Mouse (Mus musculus) splenic B cell, adult 2 months (primary cell): ENCODE data around the gene Galnt14.
A peak's percentile ranks its signal among the peaks of the same experiment; 100 is the strongest.

Experiments
- DNase-seq: peaks from one replicate; pipeline ENCODE4 v3.0.0-alpha.2; 2011; ENCODE audit warnings: low read depth, low spot score
- H3K27me3 ChIP-seq: 2 replicates; pipeline ENCODE4 v1.6.1; 2012; ENCODE audit warnings: mild to moderate bottlenecking, low read length, moderate library complexity, mixed read lengths; ENCODE audit not compliant: control insufficient read depth, poor library complexity, insufficient read depth, severe bottlenecking
- H3K36me3 ChIP-seq: 2 replicates; pipeline ENCODE4 v1.6.1; 2012; ENCODE audit warnings: mild to moderate bottlenecking, low read length, moderate library complexity, mixed read lengths; ENCODE audit not compliant: control insufficient read depth, poor library complexity, insufficient read depth, severe bottlenecking

Gene Galnt14

GRCm38 (mm10) chr17:73518359-73518758 lies 191.9 kb downstream of the Galnt14 start:
- no peaks in the 10 kb centered on the region for H3K36me3 ChIP-seq
- H3K27me3 ChIP-seq = no peaks in the 10 kb centered on the region
- no peak for DNase-seq

- DNase-seq = no peak
- H3K27me3 ChIP-seq = no peaks in the 10 kb centered on the region
- no peaks in the 10 kb centered on the region for H3K36me3 ChIP-seq
Measured at GRCm38 (mm10) chr17:73515506-73515905, 194.7 kb downstream of the Galnt14 start.

- DNase-seq = no peak
- Histone ChIP-seq H3K36me3 (no peaks in the 10 kb centered on the region), H3K27me3 (no peaks in the 10 kb centered on the region)
Measured at GRCm38 (mm10) chr17:73514862-73515261, 195.4 kb downstream of the Galnt14 start.

GRCm38 (mm10) chr17:73514258-73514657 lies 196.0 kb downstream of the Galnt14 start:
- no peaks in the 10 kb centered on the region for H3K36me3 ChIP-seq
- DNase-seq = no peak
- no peaks in the 10 kb centered on the region for H3K27me3 ChIP-seq

- DNase-seq = peak; percentile 51
- Histone ChIP-seq H3K27me3 (no peaks in the 10 kb centered on the region), H3K36me3 (no peaks in the 10 kb centered on the region)
Measured at GRCm38 (mm10) chr17:73512844-73513243, 197.4 kb downstream of the Galnt14 start.

- Histone ChIP-seq H3K27me3 (no peaks in the 10 kb centered on the region), H3K36me3 (no peaks in the 10 kb centered on the region)
- DNase-seq = no peak
Measured at GRCm38 (mm10) chr17:73507804-73508535, 202.3 kb downstream of the Galnt14 start.

GRCm38 (mm10) chr17:73504111-73504510 lies 206.1 kb downstream of the Galnt14 start:
- DNase-seq = no peak
- no peaks in the 10 kb centered on the region for H3K27me3 ChIP-seq
- H3K36me3 ChIP-seq = no peaks in the 10 kb centered on the region

GRCm38 (mm10) chr17:73502613-73503012 lies 207.6 kb downstream of the Galnt14 start:
- no peak for DNase-seq
- no peaks in the 10 kb centered on the region for H3K36me3 ChIP-seq
- H3K27me3 ChIP-seq = no peaks in the 10 kb centered on the region

- no peak for DNase-seq
- H3K27me3 ChIP-seq = no peaks in the 10 kb centered on the region
- no peaks in the 10 kb centered on the region for H3K36me3 ChIP-seq
Measured at GRCm38 (mm10) chr17:73489519-73489918, 220.7 kb downstream of the Galnt14 start.

GRCm38 (mm10) chr17:73487792-73488191 lies 222.5 kb downstream of the Galnt14 start:
- Histone ChIP-seq H3K36me3 (no peaks in the 10 kb centered on the region), H3K27me3 (no peaks in the 10 kb centered on the region)
- DNase-seq = peak; percentile 23

- no peaks in the 10 kb centered on the region for H3K36me3 ChIP-seq
- H3K27me3 ChIP-seq = no peaks in the 10 kb centered on the region
- DNase-seq = no peak
Measured at GRCm38 (mm10) chr17:73487380-73487779, 222.9 kb downstream of the Galnt14 start.

GRCm38 (mm10) chr17:73477096-73478076 lies 232.9 kb downstream of the Galnt14 start:
- no peak for DNase-seq
- Histone ChIP-seq H3K36me3 (no peaks in the 10 kb centered on the region), H3K27me3 (no peaks in the 10 kb centered on the region)

- no peak for DNase-seq
- Histone ChIP-seq H3K36me3 (no peaks in the 10 kb centered on the region), H3K27me3 (no peaks in the 10 kb centered on the region)
Measured at GRCm38 (mm10) chr17:73474371-73474770, 235.9 kb downstream of the Galnt14 start.

- H3K36me3 ChIP-seq = no peaks in the 10 kb centered on the region
Measured at GRCm38 (mm10) chr17:73473012-73473411, 237.2 kb downstream of the Galnt14 start.

GRCm38 (mm10) chr17:73460874-73461273 lies 249.4 kb downstream of the Galnt14 start:
- Histone ChIP-seq H3K27me3 (no peaks in the 10 kb centered on the region), H3K36me3 (no peaks in the 10 kb centered on the region)
- no peak for DNase-seq

More at GRCm38 (mm10) chr17:73473012-73473411, 237.2 kb downstream of the Galnt14 start:
- no peak for DNase-seq
- no peaks in the 10 kb centered on the region for H3K27me3 ChIP-seq
